Mouse (Mus musculus) lung, adult 2 months (tissue): ENCODE data around the gene Abca1.

ENCODE experiments used
- CTCF ChIP-seq: fragments of 200-500 bp; IDR thresholded peaks from 2 replicates; pipeline ENCODE4 v1.5.1; 2011; ENCODE audit warnings: mild to moderate bottlenecking, low read length, control low read depth; ENCODE audit not compliant: insufficient read depth
- POLR2A ChIP-seq: fragments of 200-500 bp; IDR thresholded peaks from 2 replicates; pipeline ENCODE4 v1.6.1; 2011; ENCODE audit warnings: low read depth, mild to moderate bottlenecking, control low read depth, low read length, borderline replicate concordance; ENCODE audit errors: extremely low read depth

DNA sequence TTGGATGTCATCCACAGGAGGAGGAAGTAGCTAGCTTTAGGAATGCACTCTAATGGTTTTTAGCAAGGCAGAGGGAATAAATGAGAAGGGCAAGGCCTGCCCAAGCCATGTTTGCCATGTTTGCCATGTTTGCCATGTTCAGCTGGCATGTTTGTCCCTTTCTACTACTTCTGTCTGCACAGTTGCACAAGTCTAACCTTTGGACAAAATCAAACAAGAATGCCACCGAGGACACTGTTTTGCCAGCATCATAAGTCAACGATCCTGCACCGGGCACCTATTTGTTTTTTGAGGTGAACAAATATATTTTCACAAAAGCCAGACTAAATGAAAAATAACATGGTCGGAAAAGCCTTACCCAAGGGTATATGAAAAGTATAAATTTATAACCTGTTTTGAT lies 149.8 kb downstream of the Abca1 start:
- TF ChIP-seq CTCF, result no peak
- no peak for TF ChIP-seq POLR2A
